Mouse (Mus musculus) liver, adult 2 months (tissue): ENCODE data around the gene G6pc2. TPM values are rescaled to one million over a fixed set of nuclear protein-coding genes. Genes with fewer than 3 reads are reported as not detected.

Experiments
- DNase-seq: peaks from one replicate; pipeline ENCODE4 v3.0.0-alpha.2; 2011; ENCODE audit warnings: low read depth, low spot score; ENCODE audit errors: extremely low read depth
- H3K27ac ChIP-seq: fragments of 200-500 bp; replicated peaks from 2 replicates; pipeline ENCODE4 v1.5.1; 2012; ENCODE audit warnings: low read depth, mild to moderate bottlenecking, control low read depth, inconsistent platforms, low read length; ENCODE audit not compliant: insufficient read depth
- H3K27me3 ChIP-seq: fragments of 200-500 bp; 2 replicates; pipeline ENCODE4 v1.6.1; 2012; ENCODE audit warnings: mild to moderate bottlenecking, moderate library complexity, low read length, inconsistent platforms; ENCODE audit not compliant: control insufficient read depth, insufficient read depth
- H3K36me3 ChIP-seq: fragments of 200-500 bp; 2 replicates; pipeline ENCODE4 v1.6.1; 2012; ENCODE audit warnings: low read length, inconsistent platforms; ENCODE audit not compliant: control insufficient read depth, insufficient read depth
- H3K4me1 ChIP-seq: fragments of 200-500 bp; 2 replicates; pipeline ENCODE4 v1.6.1; 2011; ENCODE audit warnings: low read length; ENCODE audit not compliant: control insufficient read depth, insufficient read depth
- H3K4me3 ChIP-seq: fragments of 200-500 bp; 2 replicates; pipeline ENCODE4 v1.5.1; 2011; ENCODE audit warnings: low read depth, mild to moderate bottlenecking, control low read depth, low read length, moderate library complexity; ENCODE audit not compliant: insufficient read depth
- H3K79me2 ChIP-seq: fragments of 200-500 bp; 2 replicates; pipeline ENCODE4 v1.6.1; 2012; ENCODE audit warnings: inconsistent platforms, mild to moderate bottlenecking, low read length, moderate library complexity; ENCODE audit not compliant: control insufficient read depth, insufficient read depth
- H3K9ac ChIP-seq: fragments of 200-500 bp; 2 replicates; pipeline ENCODE4 v1.6.1; 2012; ENCODE audit warnings: low read depth, mild to moderate bottlenecking, control low read depth, inconsistent platforms, low read length
- CTCF ChIP-seq: fragments of 200-500 bp; IDR thresholded peaks from 2 replicates; pipeline ENCODE4 v1.5.1; 2011; ENCODE audit warnings: low read depth, low read length, control low read depth
- POLR2A ChIP-seq: fragments of 200-500 bp; IDR thresholded peaks from 2 replicates; pipeline ENCODE4 v1.6.1; 2011; ENCODE audit warnings: low read length, control low read depth; ENCODE audit not compliant: insufficient read depth; ENCODE audit errors: extremely low read depth
- WGBS: fragments of 180-500 bp; shearing (Covaris S2); methylation state at CpG from one replicate; pipeline ENCODE4 v1.1.7; 2018; 5-methylcytosine and 5-hydroxymethylcytosine counted together
- polyA plus RNA-seq: library from polyadenylated mRNA; depleted of rRNA; stranded (reverse); fragments of >200 nt; gene quantifications from 2 replicates; pipeline ENCODE4 v1.2.3, GENCODE M21; 2012
- total RNA-seq: library from RNA; depleted of rRNA; stranded (reverse); fragments of >200 nt; gene quantifications from 2 replicates; pipeline ENCODE4 v1.2.3, GENCODE M21; 2014

The G6pc2 gene
- total and polyA plus RNA-seq, 2 experiments, result not detected

- Histone ChIP-seq H3K36me3 (peaks cover 34% of the 10 kb centered on the region), H3K79me2 (no peaks in the 10 kb centered on the region), H3K27ac (no peak overlapping the region), H3K4me1 (no peaks in the 10 kb centered on the region), H3K9ac (no peak overlapping the region), H3K4me3 (no peak overlapping the region), H3K27me3 (no peaks in the 10 kb centered on the region)
- TF ChIP-seq POLR2A (no peak), CTCF (no peak)
- DNase-seq, result no peak
- WGBS, result 96% methylated on average over 4 of the region's 4 CpGs
Measured at GRCm38 (mm10) chr2:69189222-69189621, 21.7 kb upstream of the G6pc2 start.

DNA sequence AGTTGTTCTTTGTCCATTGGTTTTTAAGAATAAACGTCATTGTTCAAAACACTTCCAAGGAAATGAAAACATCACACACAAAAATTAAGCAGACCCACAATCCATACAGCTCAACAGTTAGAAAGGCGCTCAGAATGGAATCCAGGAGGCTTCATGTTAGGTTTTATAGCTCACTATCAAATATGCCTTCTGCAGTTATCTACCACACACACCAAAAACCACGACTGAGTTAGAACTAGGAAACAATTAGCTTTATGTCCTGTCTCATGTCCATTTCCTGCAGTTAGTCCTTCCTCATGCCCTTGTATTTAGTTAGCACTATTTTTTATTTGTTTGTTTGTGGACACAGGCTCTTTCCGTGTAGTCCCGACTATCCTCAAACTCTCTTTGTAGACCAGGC lies 19.8 kb upstream of the G6pc2 start:
- Histone ChIP-seq H3K27ac (no peak overlapping the region), H3K9ac (no peak overlapping the region), H3K4me3 (no peak overlapping the region), H3K27me3 (no peaks in the 10 kb centered on the region), H3K4me1 (no peaks in the 10 kb centered on the region), H3K79me2 (no peaks in the 10 kb centered on the region), H3K36me3 (peaks cover 22% of the 10 kb centered on the region)
- 73% methylated on average over 5 of the region's 5 CpGs for WGBS
- TF ChIP-seq POLR2A (no peak), CTCF (no peak)
- no peak for DNase-seq

DNA sequence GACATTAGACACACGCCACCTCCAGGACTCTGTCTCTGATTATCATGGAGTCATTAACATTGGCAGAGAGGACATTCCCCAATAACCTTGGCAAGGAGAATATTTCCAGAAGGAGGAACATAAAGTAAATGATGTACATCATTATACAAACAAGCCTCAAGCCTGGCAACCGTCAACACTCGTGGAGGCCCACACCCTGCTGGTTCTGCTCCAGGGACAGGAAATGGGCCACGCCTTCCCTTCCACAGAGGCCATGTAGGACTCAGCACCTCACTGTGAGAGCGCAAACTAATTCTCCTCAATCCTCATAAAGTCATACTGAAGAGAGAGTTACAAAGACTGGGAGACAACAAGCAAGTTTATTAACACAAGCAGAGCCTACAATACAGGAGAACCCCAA lies 17.3 kb upstream of the G6pc2 start:
- no peak for DNase-seq
- Histone ChIP-seq H3K79me2 (no peaks in the 10 kb centered on the region), H3K4me1 (no peaks in the 10 kb centered on the region), H3K27me3 (no peaks in the 10 kb centered on the region), H3K4me3 (no peak overlapping the region), H3K9ac (no peak overlapping the region), H3K27ac (no peak overlapping the region), H3K36me3 (peaks cover 13% of the 10 kb centered on the region)
- 81% methylated on average over 5 of the region's 5 CpGs for WGBS
- TF ChIP-seq CTCF (no peak), POLR2A (no peak)

DNA sequence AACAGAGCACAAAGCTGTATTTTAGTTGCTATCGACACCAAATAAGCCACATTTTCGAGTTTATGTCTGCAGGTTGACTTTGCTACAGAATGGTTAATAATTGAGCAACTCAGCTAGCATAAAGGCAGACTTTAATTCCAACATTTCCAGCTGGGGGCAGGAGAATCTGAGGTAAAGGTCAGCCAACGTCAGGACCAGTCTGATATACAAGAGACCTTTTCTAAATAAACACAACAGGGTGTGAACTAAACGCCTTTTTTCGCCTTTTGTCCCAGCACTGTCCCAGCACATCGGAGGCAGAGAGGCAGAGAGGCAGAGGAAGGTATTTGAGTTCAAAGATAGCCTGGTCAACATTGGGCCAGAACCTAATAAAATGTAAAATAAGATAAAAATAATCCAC lies 5.7 kb upstream of the G6pc2 start:
- no peaks in the 10 kb centered on the region for H3K36me3 ChIP-seq
- no peaks in the 10 kb centered on the region for H3K27me3 ChIP-seq
- H3K27ac ChIP-seq, result no peak overlapping the region
- H3K79me2 ChIP-seq, result no peaks in the 10 kb centered on the region
- H3K4me1 ChIP-seq, result peaks cover 2% of the 10 kb centered on the region; the same call in 1 of the 2 replicates
- no peak overlapping the region; the same call in 1 of the 2 replicates for H3K9ac ChIP-seq
- TF ChIP-seq CTCF (no peak), POLR2A (no peak)
- H3K4me3 ChIP-seq, result peak overlapping the region; percentile 87; the same call in 1 of the 2 replicates
- peak; percentile 71 for DNase-seq
- WGBS, result 8% methylated on average over 6 of the region's 6 CpGs

GRCm38 (mm10) chr2:69205791-69206351 lies 5.0 kb upstream of the G6pc2 start, which contains the start of gene Spc25:
Spc25 (minus strand) TSS chr2:69206194.
- H3K27ac ChIP-seq, result peak within 1 kb of the TSS; percentile 19; the same call in 1 of the 2 replicates
- DNase-seq, result peak; percentile 93
- 0 out of 2 replicates have a peak, but pooled peaks have one; percentile 19 for TF ChIP-seq CTCF
- TF ChIP-seq POLR2A, result peak; percentile 66; the same call in 1 of the 2 replicates
- H3K4me3 ChIP-seq, result peak within 1 kb of the TSS; percentile 87
- peaks cover 2% of the 10 kb centered on the region; the same call in 1 of the 2 replicates for H3K4me1 ChIP-seq
- H3K79me2 ChIP-seq, result no peaks in the 10 kb centered on the region
- 1% methylated on average over 46 of the region's 46 CpGs for WGBS
- H3K9ac ChIP-seq, result peak within 1 kb of the TSS; percentile 80
- no peaks in the 10 kb centered on the region for H3K36me3 ChIP-seq
- H3K27me3 ChIP-seq, result no peaks in the 10 kb centered on the region

DNA sequence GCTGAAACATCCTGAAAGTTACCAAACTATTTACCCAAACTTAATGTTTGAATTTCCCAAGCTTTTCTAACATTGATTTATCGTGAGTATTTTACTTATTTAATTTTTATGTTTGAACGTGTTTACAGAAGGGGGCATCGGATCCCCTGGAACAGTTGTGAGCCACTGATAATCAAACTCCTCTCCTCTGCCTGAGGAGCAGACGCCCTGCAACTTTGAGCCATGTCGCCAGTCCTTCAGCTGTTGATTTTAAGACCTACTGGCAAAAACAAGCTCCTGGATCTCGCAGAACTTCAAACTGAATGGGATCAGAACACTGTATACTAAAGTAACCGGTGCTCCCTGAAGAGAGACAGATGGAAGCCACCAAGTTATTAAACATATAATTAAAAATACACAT lies 4.3 kb upstream of the G6pc2 start:
- peak overlapping the region; percentile 39 for H3K4me3 ChIP-seq
- WGBS, result 6% methylated on average over 7 of the region's 7 CpGs
- H3K79me2 ChIP-seq, result no peaks in the 10 kb centered on the region
- no peaks in the 10 kb centered on the region for H3K36me3 ChIP-seq
- no peak for DNase-seq
- H3K27me3 ChIP-seq, result no peaks in the 10 kb centered on the region
- H3K4me1 ChIP-seq, result peaks cover 2% of the 10 kb centered on the region; the same call in 1 of the 2 replicates
- no peak for TF ChIP-seq CTCF
- no peak for TF ChIP-seq POLR2A
- no peak overlapping the region for H3K27ac ChIP-seq
- peak overlapping the region; percentile 36; the same call in 1 of the 2 replicates for H3K9ac ChIP-seq
